Mouse (Mus musculus): ENCODE results near the gene Wfdc1. TPM values are rescaled to one million over a fixed set of nuclear protein-coding genes. Genes with fewer than 3 reads are reported as not detected.
A peak's percentile ranks its signal among the peaks of the same experiment; 100 is the strongest.

The Wfdc1 gene
- polyA plus RNA-seq, 1 experiment from 2014 or later, result 2.5 TPM

- peaks cover 10% of the 10 kb centered on the region for H3K27me3 ChIP-seq
- no peaks in the 10 kb centered on the region for H3K36me3 ChIP-seq (replicated peaks)
- no peak overlapping the region for H3K4me2 ChIP-seq
- H3K4me1 ChIP-seq (replicated peaks), result peaks cover 8% of the 10 kb centered on the region
- H3K27ac ChIP-seq (replicated peaks), result no peak overlapping the region
- no peak overlapping the region for H3K9ac ChIP-seq
- 39% methylated on average over 7 of the region's 7 CpGs for WGBS (ENCODE audit: insufficient replicate concordance)
- peak; percentile 51; the same call in 1 of the 2 replicates for ATAC-seq (ENCODE audit: insufficient read depth)
- H3K4me3 ChIP-seq (replicated peaks), result no peak overlapping the region
- H3K9me3 ChIP-seq (replicated peaks), result no peaks in the 10 kb centered on the region
These were observed 39.0 kb upstream of the Wfdc1 start for GRCm38 (mm10) chr8:119627199-119627598.

- H3K4me3 ChIP-seq (replicated peaks), result no peak overlapping the region
- no peaks in the 10 kb centered on the region for H3K36me3 ChIP-seq (replicated peaks)
- 28% methylated on average over 10 of the region's 10 CpGs for WGBS (ENCODE audit: insufficient replicate concordance)
- H3K27ac ChIP-seq (replicated peaks), result no peak overlapping the region
- no peak overlapping the region for H3K4me2 ChIP-seq
- H3K27me3 ChIP-seq, result peaks cover 16% of the 10 kb centered on the region
- no peaks in the 10 kb centered on the region for H3K9me3 ChIP-seq (replicated peaks)
- peaks cover 8% of the 10 kb centered on the region for H3K4me1 ChIP-seq (replicated peaks)
- no peak overlapping the region for H3K9ac ChIP-seq
- peak; percentile 54; the same call in 1 of the 2 replicates for ATAC-seq (ENCODE audit: insufficient read depth)
These were observed 38.4 kb upstream of the Wfdc1 start for GRCm38 (mm10) chr8:119627613-119628359.

- Histone ChIP-seq H3K36me3 (replicated peaks) (no peaks in the 10 kb centered on the region), H3K4me1 (replicated peaks) (peaks cover 8% of the 10 kb centered on the region), H3K4me3 (replicated peaks) (no peak overlapping the region), H3K9me3 (replicated peaks) (no peaks in the 10 kb centered on the region), H3K27ac (replicated peaks) (no peak overlapping the region), H3K9ac (no peak overlapping the region), H3K27me3 (peaks cover 46% of the 10 kb centered on the region), H3K4me2 (no peak overlapping the region)
- ATAC-seq (ENCODE audit: insufficient read depth), result no peak
- 36% methylated on average over 3 of the region's 3 CpGs for WGBS (ENCODE audit: insufficient replicate concordance)
These were observed 35.3 kb upstream of the Wfdc1 start for GRCm38 (mm10) chr8:119630841-119631240.

- Histone ChIP-seq H3K4me2 (no peak overlapping the region), H3K27ac (replicated peaks) (no peak overlapping the region), H3K9ac (no peak overlapping the region), H3K36me3 (replicated peaks) (no peaks in the 10 kb centered on the region), H3K27me3 (peaks cover 52% of the 10 kb centered on the region), H3K4me3 (replicated peaks) (no peak overlapping the region), H3K4me1 (replicated peaks) (peaks cover 5% of the 10 kb centered on the region), H3K9me3 (replicated peaks) (no peaks in the 10 kb centered on the region)
- 68% methylated on average over 9 of the region's 9 CpGs for WGBS (ENCODE audit: insufficient replicate concordance)
- no peak for ATAC-seq (ENCODE audit: insufficient read depth)
These were observed 33.9 kb upstream of the Wfdc1 start for GRCm38 (mm10) chr8:119632246-119632645.

- Histone ChIP-seq H3K4me1 (replicated peaks) (no peaks in the 10 kb centered on the region), H3K27me3 (peaks cover 55% of the 10 kb centered on the region), H3K9ac (no peak overlapping the region), H3K9me3 (replicated peaks) (no peaks in the 10 kb centered on the region), H3K4me3 (replicated peaks) (no peak overlapping the region), H3K36me3 (replicated peaks) (no peaks in the 10 kb centered on the region), H3K4me2 (no peak overlapping the region), H3K27ac (replicated peaks) (no peak overlapping the region)
- ATAC-seq (ENCODE audit: insufficient read depth), result no peak
- 39% methylated on average over 29 of the region's 29 CpGs for WGBS (ENCODE audit: insufficient replicate concordance)
These were observed 33.3 kb upstream of the Wfdc1 start for GRCm38 (mm10) chr8:119632909-119633308.

- ATAC-seq (ENCODE audit: insufficient read depth), result no peak
- Histone ChIP-seq H3K4me3 (replicated peaks) (no peak overlapping the region), H3K9me3 (replicated peaks) (no peaks in the 10 kb centered on the region), H3K4me2 (no peak overlapping the region), H3K4me1 (replicated peaks) (no peaks in the 10 kb centered on the region), H3K27me3 (peaks cover 55% of the 10 kb centered on the region), H3K36me3 (replicated peaks) (no peaks in the 10 kb centered on the region), H3K27ac (replicated peaks) (no peak overlapping the region), H3K9ac (no peak overlapping the region)
- 27% methylated on average over 14 of the region's 14 CpGs for WGBS (ENCODE audit: insufficient replicate concordance)
These were observed 31.4 kb upstream of the Wfdc1 start for GRCm38 (mm10) chr8:119634616-119635336.

- H3K4me2 ChIP-seq, result no peak within 1 kb of the TSS
- H3K4me3 ChIP-seq (replicated peaks), result no peak within 1 kb of the TSS
- no peak within 1 kb of the TSS for H3K27ac ChIP-seq (replicated peaks)
- 28% methylated on average over 6 of the region's 6 CpGs for WGBS (ENCODE audit: insufficient replicate concordance)
- H3K9ac ChIP-seq, result no peak within 1 kb of the TSS
- H3K9me3 ChIP-seq (replicated peaks), result no peaks in the 10 kb centered on the region
- no peak for ATAC-seq (ENCODE audit: insufficient read depth)
- H3K4me1 ChIP-seq (replicated peaks), result no peaks in the 10 kb centered on the region
- H3K27me3 ChIP-seq, result peaks cover 55% of the 10 kb centered on the region
- no peaks in the 10 kb centered on the region for H3K36me3 ChIP-seq (replicated peaks)
These were observed 30.8 kb upstream of the Wfdc1 start, which contains the start of gene Kcng4 for GRCm38 (mm10) chr8:119635378-119635777. Gene Kcng4, minus strand, starts transcription at chr8:119635680.

GRCm38 (mm10) chr8:119635958-119636357 is 30.2 kb upstream of the Wfdc1 start:
- 27% methylated on average over 2 of the region's 2 CpGs for WGBS (ENCODE audit: insufficient replicate concordance)
- Histone ChIP-seq H3K4me2 (no peak overlapping the region), H3K27me3 (peaks cover 52% of the 10 kb centered on the region), H3K4me3 (replicated peaks) (no peak overlapping the region), H3K9ac (no peak overlapping the region), H3K27ac (replicated peaks) (no peak overlapping the region), H3K4me1 (replicated peaks) (no peaks in the 10 kb centered on the region), H3K36me3 (replicated peaks) (no peaks in the 10 kb centered on the region), H3K9me3 (replicated peaks) (no peaks in the 10 kb centered on the region)
- ATAC-seq (ENCODE audit: insufficient read depth), result no peak

- Histone ChIP-seq H3K36me3 (replicated peaks) (no peaks in the 10 kb centered on the region), H3K27ac (replicated peaks) (no peak overlapping the region), H3K9ac (no peak overlapping the region), H3K4me1 (replicated peaks) (no peaks in the 10 kb centered on the region), H3K27me3 (peaks cover 48% of the 10 kb centered on the region), H3K4me3 (replicated peaks) (no peak overlapping the region), H3K4me2 (no peak overlapping the region), H3K9me3 (replicated peaks) (no peaks in the 10 kb centered on the region)
- WGBS (ENCODE audit: insufficient replicate concordance), result 45% methylated on average over 7 of the region's 7 CpGs
- no peak for ATAC-seq (ENCODE audit: insufficient read depth)
These were observed 29.4 kb upstream of the Wfdc1 start for GRCm38 (mm10) chr8:119636766-119637165.

GRCm38 (mm10) chr8:119637381-119637780 is 28.8 kb upstream of the Wfdc1 start:
- Histone ChIP-seq H3K36me3 (replicated peaks) (no peaks in the 10 kb centered on the region), H3K27me3 (peaks cover 44% of the 10 kb centered on the region), H3K4me2 (no peak overlapping the region), H3K4me1 (replicated peaks) (no peaks in the 10 kb centered on the region), H3K27ac (replicated peaks) (no peak overlapping the region), H3K4me3 (replicated peaks) (no peak overlapping the region), H3K9me3 (replicated peaks) (no peaks in the 10 kb centered on the region), H3K9ac (no peak overlapping the region)
- 58% methylated on average over 4 of the region's 4 CpGs for WGBS (ENCODE audit: insufficient replicate concordance)
- ATAC-seq (ENCODE audit: insufficient read depth), result no peak

- H3K36me3 ChIP-seq (replicated peaks), result no peaks in the 10 kb centered on the region
- no peak overlapping the region for H3K27ac ChIP-seq (replicated peaks)
- 68% methylated on average over 6 of the region's 6 CpGs for WGBS (ENCODE audit: insufficient replicate concordance)
- no peak overlapping the region for H3K4me2 ChIP-seq
- ATAC-seq (ENCODE audit: insufficient read depth), result no peak
- no peaks in the 10 kb centered on the region for H3K4me1 ChIP-seq (replicated peaks)
- H3K4me3 ChIP-seq (replicated peaks), result no peak overlapping the region
- no peaks in the 10 kb centered on the region for H3K9me3 ChIP-seq (replicated peaks)
- peaks cover 35% of the 10 kb centered on the region for H3K27me3 ChIP-seq
- H3K9ac ChIP-seq, result no peak overlapping the region
These were observed 27.9 kb upstream of the Wfdc1 start for GRCm38 (mm10) chr8:119638261-119638660.
